In the genomic region with DNA sequence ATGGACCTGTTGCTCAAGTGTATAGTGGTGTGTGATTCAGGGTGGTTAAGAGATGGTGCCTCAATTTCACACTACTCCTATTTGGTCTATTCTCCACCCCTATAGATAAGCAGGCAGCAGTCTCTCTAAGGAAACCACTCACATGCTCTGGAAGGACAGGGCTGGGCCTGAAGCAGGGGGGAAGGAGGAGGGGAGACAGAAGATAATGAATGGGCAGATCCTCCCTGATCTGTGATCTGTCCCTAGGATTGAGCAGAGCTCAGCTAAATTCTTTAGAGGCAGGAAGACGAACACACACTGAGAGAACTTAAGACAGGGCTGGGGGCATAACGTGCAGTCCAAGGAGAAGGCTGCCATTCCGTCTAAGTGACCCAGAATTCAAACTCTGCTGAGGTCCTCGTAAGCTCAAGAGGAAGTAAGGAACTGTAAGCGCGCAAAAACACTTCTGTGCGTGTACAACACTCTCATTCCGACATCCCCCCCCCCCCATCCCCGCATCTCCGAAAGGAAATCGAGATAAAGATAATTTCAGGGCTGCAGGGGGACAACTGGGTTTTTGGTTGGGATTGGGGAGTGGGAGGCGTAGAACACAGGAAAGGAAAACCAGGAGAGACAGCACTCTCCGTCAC, we compare ENCODE assay signal across 8 mouse cellular contexts. TPM values are rescaled to one million over a fixed set of nuclear protein-coding genes. Genes with fewer than 3 reads are reported as not detected.
A peak's percentile ranks its signal among the peaks of the same experiment; 100 is the strongest.
DNase-seq lines count a peak whose midpoint lies in the region; ATAC-seq and TF ChIP-seq lines count a peak whose summit lies in the region.

No protein-coding gene starts in this region.

- H3K36me3 ChIP-seq in hindbrain, embryonic 12.5 days: peaks cover 14% of the 10 kb centered on the region; the same call in 1 of the 2 replicates
- H3K36me3 ChIP-seq in liver, postnatal 0 days (replicated peaks; ENCODE audit: insufficient read depth, low read length): peaks cover 13% of the 10 kb centered on the region; the same call in 1 of the 2 replicates

- H3K9me3 ChIP-seq in hindbrain, embryonic 12.5 days (replicated peaks): no peaks in the 10 kb centered on the region
- H3K9me3 ChIP-seq in liver, postnatal 0 days (ENCODE audit: low read length): no peaks in the 10 kb centered on the region

- TF ChIP-seq EP300 in liver, postnatal 0 days (IDR thresholded peaks at IDR 0.05; ENCODE audit: low read depth): no peak

- ATAC-seq in hindbrain, embryonic 12.5 days (ENCODE audit: low FRiP score): no peak
- peak; percentile 5; the same call in 1 of the 2 replicates for ATAC-seq in liver, postnatal 0 days

- H3K27ac ChIP-seq in bone marrow, adult 2 months (ENCODE audit: control insufficient read depth, insufficient read depth, low read depth, low read length, poor library complexity): peak overlapping the region; percentile 88
- no peak overlapping the region for H3K27ac ChIP-seq in hindbrain, embryonic 12.5 days
- peak overlapping the region; percentile 97 for H3K27ac ChIP-seq in liver, postnatal 0 days (ENCODE audit: low read depth)

- no peak for TF ChIP-seq CTCF in bone marrow, adult 2 months (IDR thresholded peaks at IDR 0.05; ENCODE audit: control insufficient read depth, insufficient read depth, low read length)
- no peak for TF ChIP-seq CTCF in liver, postnatal 0 days (IDR thresholded peaks at IDR 0.05; ENCODE audit: low read depth)

- H3K4me1 ChIP-seq in bone marrow, adult 2 months (ENCODE audit: control insufficient read depth, insufficient read depth, low read length): peaks cover 3% of the 10 kb centered on the region; the same call in 1 of the 2 replicates
- peaks cover 20% of the 10 kb centered on the region for H3K4me1 ChIP-seq in hindbrain, embryonic 12.5 days
- peaks cover 33% of the 10 kb centered on the region for H3K4me1 ChIP-seq in liver, postnatal 0 days (ENCODE audit: insufficient read depth)

- no peak for TF ChIP-seq POLR2A in bone marrow, adult 2 months (IDR thresholded peaks at IDR 0.05; ENCODE audit: borderline replicate concordance, control insufficient read depth, low read depth, low read length)

- H3K4me3 ChIP-seq in bone marrow, adult 2 months (replicated peaks; ENCODE audit: control insufficient read depth, low read depth, low read length): peak overlapping the region; percentile 84
- H3K4me3 ChIP-seq in hindbrain, embryonic 12.5 days: peak overlapping the region; percentile 84
- peak overlapping the region; percentile 100 for H3K4me3 ChIP-seq in liver, postnatal 0 days (ENCODE audit: low read depth, low read length)

- peak; percentile 57 for DNase-seq in kidney, adult 9 months
- DNase-seq in kidney, adult 8-10 months: no peak
- DNase-seq in liver, postnatal 0 days: peak; percentile 45
- DNase-seq in gastrocnemius, postnatal 25 days: no peak
- no peak for DNase-seq in urinary bladder, postnatal 25 days (ENCODE audit: low spot score)
- DNase-seq in embryo, embryonic 11 days: no peak

- H3K27me3 ChIP-seq in hindbrain, embryonic 12.5 days: no peaks in the 10 kb centered on the region
- no peaks in the 10 kb centered on the region for H3K27me3 ChIP-seq in liver, postnatal 0 days (ENCODE audit: insufficient read depth, low read length)

- under 1% methylated on average over 13 of the region's 13 CpGs for WGBS in bone marrow, adult 2 months
- 3% methylated on average over 13 of the region's 13 CpGs for WGBS in hindbrain, embryonic 12.5 days
- under 1% methylated on average over 13 of the region's 13 CpGs for WGBS in liver, postnatal 0 days (ENCODE audit: insufficient replicate concordance)

- peak overlapping the region; percentile 89 for H3K4me2 ChIP-seq in hindbrain, embryonic 12.5 days (replicated peaks)
- peak overlapping the region; percentile 82 for H3K4me2 ChIP-seq in liver, postnatal 0 days (ENCODE audit: low read depth, low read length)

- H3K9ac ChIP-seq in hindbrain, embryonic 12.5 days: peak overlapping the region; percentile 93
- H3K9ac ChIP-seq in liver, postnatal 0 days (replicated peaks): peak overlapping the region; percentile 100

RNA-seq across cellular contexts. Expression of gene Rab5c, which starts 0.8 kb away (rescaled TPM):
- 91.8 and 126 TPM in 2 replicates for polyA plus RNA-seq in bone marrow, adult 2 months (2011; ENCODE audit: insufficient read depth, insufficient read length, low replicate concordance, missing spikeins)
- polyA plus RNA-seq in hindbrain, embryonic 12.5 days (2016; fragmentation: Nextera tagmentation; extraction: Ambion mirVana): 17.7 and 19.9 TPM in 2 replicates
- 16.6 and 17.0 TPM in 2 replicates for polyA plus RNA-seq in liver, postnatal 0 days (2015; fragmentation: Nextera tagmentation; extraction: Ambion mirVana)
- 10 to 100 TPM; 40.4 to 43.1 TPM for total RNA-seq in gastrocnemius, postnatal 25 days (2021)

RNA-seq across cellular contexts. Expression of gene Kcnh4, which starts 22.5 kb away (rescaled TPM):
- not detected in 2 replicates for polyA plus RNA-seq in bone marrow, adult 2 months (2011; ENCODE audit: insufficient read depth, insufficient read length, low replicate concordance, missing spikeins)
- 6.0 and 6.2 TPM in 2 replicates for polyA plus RNA-seq in hindbrain, embryonic 12.5 days (2016; fragmentation: Nextera tagmentation; extraction: Ambion mirVana)
- not detected in 2 replicates for polyA plus RNA-seq in liver, postnatal 0 days (2015; fragmentation: Nextera tagmentation; extraction: Ambion mirVana)
- total RNA-seq in gastrocnemius, postnatal 25 days (2021): not detected

RNA-seq across cellular contexts. Expression of gene Hspb9, which starts 23.6 kb away (rescaled TPM):
- not detected in 2 replicates for polyA plus RNA-seq in bone marrow, adult 2 months (2011; ENCODE audit: insufficient read depth, insufficient read length, low replicate concordance, missing spikeins)
- 0.35 and 0.38 TPM in 2 replicates for polyA plus RNA-seq in hindbrain, embryonic 12.5 days (2016; fragmentation: Nextera tagmentation; extraction: Ambion mirVana)
- polyA plus RNA-seq in liver, postnatal 0 days (2015; fragmentation: Nextera tagmentation; extraction: Ambion mirVana): 0.35 and 0.40 TPM in 2 replicates
- total RNA-seq in gastrocnemius, postnatal 25 days (2021): not detected

RNA-seq across cellular contexts. Expression of gene Kat2a, which starts 25.0 kb away (rescaled TPM):
- 7.6 and 16.3 TPM in 2 replicates for polyA plus RNA-seq in bone marrow, adult 2 months (2011; ENCODE audit: insufficient read depth, insufficient read length, low replicate concordance, missing spikeins)
- 61.4 and 61.8 TPM in 2 replicates for polyA plus RNA-seq in hindbrain, embryonic 12.5 days (2016; fragmentation: Nextera tagmentation; extraction: Ambion mirVana)
- polyA plus RNA-seq in liver, postnatal 0 days (2015; fragmentation: Nextera tagmentation; extraction: Ambion mirVana): 8.5 and 9.2 TPM in 2 replicates
- 10 to 100 TPM; 11.7 to 11.8 TPM for total RNA-seq in gastrocnemius, postnatal 25 days (2021)

RNA-seq across cellular contexts. Expression of gene Hcrt, which starts 25.5 kb away (rescaled TPM):
- polyA plus RNA-seq in bone marrow, adult 2 months (2011; ENCODE audit: insufficient read depth, insufficient read length, low replicate concordance, missing spikeins): not detected in 2 replicates
- polyA plus RNA-seq in hindbrain, embryonic 12.5 days (2016; fragmentation: Nextera tagmentation; extraction: Ambion mirVana): not detected in 2 replicates
- not detected in 2 replicates for polyA plus RNA-seq in liver, postnatal 0 days (2015; fragmentation: Nextera tagmentation; extraction: Ambion mirVana)
- not detected for total RNA-seq in gastrocnemius, postnatal 25 days (2021)

Comparison
In these comparisons a context has a peak if more than half of its experiments do, and no peak if none do; other contexts are left out.
1. DNase-seq: peak in kidney, adult 9 months (single experiment) and liver, postnatal 0 days (single experiment); none in kidney, adult 8-10 months (0 of 2), gastrocnemius, postnatal 25 days (single experiment), urinary bladder, postnatal 25 days (single experiment) and embryo, embryonic 11 days (single experiment).
2. Peak in every context shown above with its lines, with median percentiles within 50 percentile points of each other: H3K4me3 ChIP-seq.